In the genomic region with DNA sequence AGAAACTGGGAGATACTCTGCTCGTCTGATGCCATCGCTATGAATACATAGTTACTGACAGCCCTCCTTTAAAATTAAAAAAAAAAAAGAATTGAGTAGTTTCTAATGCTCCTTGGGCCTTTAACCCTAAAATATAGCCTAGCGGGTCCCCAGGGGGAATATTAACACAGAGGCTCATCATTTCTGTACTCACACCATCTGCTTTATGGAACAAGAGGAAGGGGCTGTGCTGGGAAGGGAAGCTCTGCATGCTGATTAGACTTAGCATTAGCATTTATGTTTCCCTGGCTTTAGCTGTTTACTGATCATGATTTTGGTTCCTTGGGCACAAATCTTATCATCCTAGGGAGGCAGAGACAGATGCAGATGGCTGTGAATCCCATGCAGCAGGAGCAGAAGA, we compare ENCODE assay signal across 1 mouse cellular context.
A peak's percentile ranks its signal among the peaks of the same experiment; 100 is the strongest.
TF ChIP-seq lines count a peak whose summit lies in the region.

No protein-coding gene starts in this region.

TF ChIP-seq in CH12.LX, 34 proteins besides CTCF, POLR2A, EP300 and RAD21 (continued from another document):
- TF ChIP-seq TCF12 (IDR thresholded peaks at IDR 0.05; ENCODE audit: low read depth, low read length) (peak; percentile 26; the same call in 1 of the 2 replicates), MAZ (IDR thresholded peaks at IDR 0.05; ENCODE audit: low read depth, low read length) (no peak), IRF4 (IDR thresholded peaks at IDR 0.05; ENCODE audit: low read depth, low read length) (peak; percentile 35; the same call in 1 of the 2 replicates)
